Mouse (Mus musculus) kidney, embryonic 14.5 days (tissue): ENCODE results near the gene Pa2g4. TPM values are rescaled to one million over a fixed set of nuclear protein-coding genes. Genes with fewer than 3 reads are reported as not detected.

Experiments
- ATAC-seq: fragments of 200-750 bp; cut with Nextera tagmentation; 2 replicates; pipeline ENCODE4 v1.8.0; 2017; ENCODE audit warnings: moderate number of reproducible peaks, mild to moderate bottlenecking, moderate TSS enrichment, moderate library complexity; ENCODE audit not compliant: low FRiP score, low TSS enrichment
- H3K27ac ChIP-seq: fragments of 300-500 bp; sonication (generic); 2 replicates; pipeline ENCODE4 v1.5.1; 2014; ENCODE audit warnings: low read depth, mild to moderate bottlenecking, low read length, moderate library complexity, mixed read lengths
- H3K27me3 ChIP-seq: fragments of 300-500 bp; sonication (generic); 2 replicates; pipeline ENCODE4 v1.6.1; 2014; ENCODE audit warnings: mild to moderate bottlenecking, low read length; ENCODE audit not compliant: control insufficient read depth, insufficient read depth
- H3K36me3 ChIP-seq: fragments of 300-500 bp; sonication (generic); 2 replicates; pipeline ENCODE4 v1.6.1; 2014; ENCODE audit warnings: low read length, mixed read lengths; ENCODE audit not compliant: control insufficient read depth, insufficient read depth
- H3K4me1 ChIP-seq: fragments of 300-500 bp; sonication (generic); 2 replicates; pipeline ENCODE4 v1.6.1; 2014; ENCODE audit warnings: low read length, mixed read lengths; ENCODE audit not compliant: control insufficient read depth, insufficient read depth
- H3K4me2 ChIP-seq: fragments of 300-500 bp; sonication (generic); replicated peaks from 2 replicates; pipeline ENCODE4 v1.6.1; 2014; ENCODE audit warnings: low read depth, mild to moderate bottlenecking, low read length
- H3K4me3 ChIP-seq: fragments of 300-500 bp; sonication (generic); 2 replicates; pipeline ENCODE4 v1.5.1; 2014; ENCODE audit warnings: mild to moderate bottlenecking, low read length
- H3K9ac ChIP-seq: fragments of 300-500 bp; sonication (generic); 2 replicates; pipeline ENCODE4 v1.6.1; 2014; ENCODE audit warnings: low read depth, mild to moderate bottlenecking, low read length, moderate library complexity
- H3K9me3 ChIP-seq: fragments of 300-500 bp; sonication (generic); 2 replicates; pipeline ENCODE4 v1.6.1; 2016; ENCODE audit warnings: low read length; ENCODE audit not compliant: control insufficient read depth
- WGBS: fragments of 180-500 bp; shearing (Covaris S2); extraction: QIAGEN DNeasy Blood & Tissue Kit; methylation state at CpG from one replicate; pipeline ENCODE4 v1.1.7; 2014; 5-methylcytosine and 5-hydroxymethylcytosine counted together
- polyA plus RNA-seq: library from polyadenylated mRNA; unstranded; fragments of >200 nt; fragmentation: Nextera tagmentation; extraction: Ambion mirVana; gene quantifications from 2 replicates; pipeline ENCODE4 v1.2.1, GENCODE M21; 2014

Gene Pa2g4
- polyA plus RNA-seq, 1 experiment from 2014 or later = 254 TPM

DNA sequence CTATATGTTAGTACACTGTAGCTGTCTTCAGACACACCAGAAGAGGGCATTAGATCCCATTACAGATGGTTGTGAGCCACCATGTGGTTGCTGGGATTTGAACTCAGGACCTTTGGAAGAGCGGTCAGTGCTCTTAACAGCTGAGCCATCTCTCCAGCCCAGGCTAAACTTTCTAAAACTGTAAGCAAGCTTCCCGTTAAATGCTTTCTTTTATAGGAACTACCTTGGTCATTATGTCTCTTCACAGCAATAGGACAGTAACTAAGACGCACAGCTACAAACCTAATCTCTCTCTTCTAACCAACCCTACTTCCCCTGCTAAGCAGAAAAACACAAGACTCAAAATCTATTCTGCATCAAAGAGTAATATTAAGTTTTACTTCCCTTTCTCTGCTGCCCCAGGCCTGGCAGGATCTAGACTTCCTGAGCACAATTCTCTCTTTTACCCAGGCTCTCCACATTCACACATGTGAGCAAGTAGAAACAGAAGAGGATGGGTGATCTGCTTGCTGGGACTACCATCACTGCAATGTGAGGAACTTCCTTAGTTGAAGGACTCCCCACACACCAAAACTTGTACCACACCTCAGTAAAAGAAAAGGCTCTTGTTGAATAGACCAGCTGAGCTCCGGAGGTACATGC, 30.0 kb downstream of the Pa2g4 start:
- 79% methylated on average over 4 of the region's 4 CpGs for WGBS
- no peaks in the 10 kb centered on the region for H3K4me1 ChIP-seq
- peak overlapping the region; percentile 33 for H3K4me2 ChIP-seq
- ATAC-seq = no peak
- no peaks in the 10 kb centered on the region for H3K36me3 ChIP-seq
- H3K27ac ChIP-seq = peak overlapping the region; percentile 6; the same call in 1 of the 2 replicates
- no peaks in the 10 kb centered on the region for H3K9me3 ChIP-seq
- no peaks in the 10 kb centered on the region for H3K27me3 ChIP-seq
- no peak overlapping the region; the same call in 1 of the 2 replicates for H3K9ac ChIP-seq
- H3K4me3 ChIP-seq = peak overlapping the region; percentile 14; the same call in 1 of the 2 replicates

DNA sequence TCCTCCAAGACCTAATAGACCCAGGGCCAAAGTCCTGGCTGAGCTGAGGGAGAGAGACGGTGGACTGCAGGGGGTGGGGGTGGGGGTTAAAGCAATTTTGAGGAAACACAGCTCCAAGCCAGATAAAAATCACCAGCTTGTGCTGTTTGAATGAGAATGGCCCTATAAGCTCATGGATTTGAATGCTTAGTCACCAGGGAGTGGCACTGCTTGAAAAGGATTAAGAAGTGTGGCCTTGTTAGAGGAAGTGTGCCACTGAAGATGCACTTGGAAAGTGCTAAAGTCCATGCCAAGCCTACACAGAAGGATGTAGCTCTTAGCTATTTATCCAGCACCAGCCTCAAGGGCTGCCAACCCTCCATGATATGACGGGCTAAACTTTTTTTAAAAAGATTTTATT, 30.6 kb downstream of the Pa2g4 start:
- no peak overlapping the region for H3K4me2 ChIP-seq
- ATAC-seq = no peak
- no peak overlapping the region for H3K4me3 ChIP-seq
- no peak overlapping the region for H3K27ac ChIP-seq
- WGBS = 81% methylated on average over 2 of the region's 2 CpGs
- H3K9ac ChIP-seq = no peak overlapping the region
- no peaks in the 10 kb centered on the region for H3K27me3 ChIP-seq
- no peaks in the 10 kb centered on the region for H3K9me3 ChIP-seq
- H3K36me3 ChIP-seq = no peaks in the 10 kb centered on the region
- H3K4me1 ChIP-seq = no peaks in the 10 kb centered on the region

DNA sequence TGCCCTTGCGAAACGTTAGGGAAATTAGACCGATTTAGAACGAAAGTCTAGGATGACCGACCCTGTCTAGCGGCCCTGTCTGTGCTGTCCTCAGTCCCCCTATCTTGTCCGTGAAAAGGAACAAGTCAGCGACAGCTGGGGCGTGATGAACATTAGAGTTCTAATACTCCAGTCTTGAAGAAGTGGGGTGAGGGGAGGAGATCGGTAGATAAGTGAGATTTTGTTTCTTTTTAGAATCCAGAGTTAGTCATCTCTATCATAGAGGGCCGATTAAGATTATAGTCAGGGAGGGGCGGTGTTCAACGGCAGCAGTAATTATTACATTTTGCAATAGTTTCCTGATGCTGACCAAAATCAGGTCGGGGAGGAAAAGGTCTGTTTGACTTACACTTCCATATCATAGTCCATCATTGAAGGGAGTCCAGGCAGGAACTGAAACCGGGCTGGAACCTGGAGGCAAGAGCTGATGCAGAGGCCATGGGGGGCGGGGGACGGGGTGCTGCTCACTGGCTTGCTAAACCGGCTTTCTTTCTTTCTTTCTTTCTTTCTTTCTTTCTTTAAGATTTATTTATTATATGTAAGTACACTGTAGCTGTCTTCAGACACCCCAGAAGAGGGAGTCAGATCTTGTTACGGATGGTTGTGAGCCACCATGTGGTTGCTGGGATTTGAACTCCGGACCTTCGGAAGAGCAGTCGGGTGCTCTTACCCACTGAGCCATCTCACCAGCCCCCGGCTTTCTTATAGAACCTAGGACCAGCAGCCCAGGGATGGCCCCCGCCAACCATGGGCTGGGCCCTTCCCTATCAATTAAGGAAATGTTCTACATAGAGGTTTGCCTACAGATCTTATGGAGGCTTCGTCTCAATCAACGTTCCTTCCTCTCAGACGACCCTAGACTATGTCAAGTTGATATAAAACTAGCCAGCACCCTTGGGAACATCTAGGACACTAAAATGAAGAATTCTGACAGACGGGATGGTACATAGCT, 39.1 kb downstream of the Pa2g4 start:
- H3K27ac ChIP-seq = no peak overlapping the region; the same call in 1 of the 2 replicates
- 27% methylated on average over 28 of the region's 28 CpGs for WGBS
- peak overlapping the region; percentile 99 for H3K4me2 ChIP-seq
- H3K9ac ChIP-seq = 0 out of 2 replicates have a peak overlapping the region, but pooled peaks have one; percentile 28
- peaks cover 7% of the 10 kb centered on the region for H3K27me3 ChIP-seq
- no peaks in the 10 kb centered on the region; the same call in 1 of the 2 replicates for H3K36me3 ChIP-seq
- no peaks in the 10 kb centered on the region for H3K9me3 ChIP-seq
- H3K4me3 ChIP-seq = peak overlapping the region; percentile 70
- ATAC-seq = no peak
- 0 out of 2 replicates have a peak, but pooled peaks cover 8% of the 10 kb centered on the region for H3K4me1 ChIP-seq

DNA sequence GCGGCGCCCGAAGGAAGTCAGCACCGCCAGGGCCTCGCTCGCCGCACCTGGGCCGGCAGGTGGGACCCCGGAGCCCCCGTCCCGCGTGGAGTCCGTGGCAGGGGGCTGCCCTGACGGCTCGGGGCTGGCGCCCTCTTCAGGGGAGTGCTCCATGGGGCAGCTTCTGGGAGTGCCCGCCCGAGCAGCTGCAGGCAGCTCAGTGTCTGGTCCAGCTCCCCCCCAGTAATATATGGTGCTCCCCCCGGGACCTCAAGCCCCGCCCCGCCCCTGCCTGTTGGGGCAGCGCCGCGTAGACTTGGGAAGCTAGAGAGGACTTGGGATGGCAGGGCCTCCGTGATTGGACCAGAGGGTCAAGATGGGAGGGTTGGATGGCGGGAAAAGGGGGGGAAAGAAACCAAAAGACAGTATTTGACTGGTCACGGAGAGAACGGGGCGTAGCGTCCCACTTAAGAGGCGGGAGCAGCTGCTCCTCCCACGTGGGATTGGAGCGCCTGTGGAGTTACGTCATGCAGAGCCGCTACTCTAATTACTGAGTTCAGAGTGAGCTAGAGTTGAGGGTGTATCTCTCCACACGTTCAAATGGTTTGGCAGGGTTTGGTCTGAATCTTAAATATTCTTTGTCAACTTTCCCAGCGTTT, 40.0 kb downstream of the Pa2g4 start, which contains the start of gene Esyt1:
Gene Esyt1, minus strand, starts transcription at position 201 of the 638 bp plus-strand sequence.
- Histone ChIP-seq H3K4me1 (0 out of 2 replicates have a peak, but pooled peaks cover 8% of the 10 kb centered on the region), H3K9ac (peak within 1 kb of the TSS; percentile 61), H3K4me3 (peak within 1 kb of the TSS; percentile 70), H3K27me3 (peaks cover 7% of the 10 kb centered on the region), H3K27ac (peak within 1 kb of the TSS; percentile 18; the same call in 1 of the 2 replicates), H3K36me3 (no peaks in the 10 kb centered on the region; the same call in 1 of the 2 replicates), H3K4me2 (peak within 1 kb of the TSS; percentile 99), H3K9me3 (no peaks in the 10 kb centered on the region)
- peak; percentile 98 for ATAC-seq
- under 1% methylated on average over 37 of the region's 37 CpGs for WGBS

DNA sequence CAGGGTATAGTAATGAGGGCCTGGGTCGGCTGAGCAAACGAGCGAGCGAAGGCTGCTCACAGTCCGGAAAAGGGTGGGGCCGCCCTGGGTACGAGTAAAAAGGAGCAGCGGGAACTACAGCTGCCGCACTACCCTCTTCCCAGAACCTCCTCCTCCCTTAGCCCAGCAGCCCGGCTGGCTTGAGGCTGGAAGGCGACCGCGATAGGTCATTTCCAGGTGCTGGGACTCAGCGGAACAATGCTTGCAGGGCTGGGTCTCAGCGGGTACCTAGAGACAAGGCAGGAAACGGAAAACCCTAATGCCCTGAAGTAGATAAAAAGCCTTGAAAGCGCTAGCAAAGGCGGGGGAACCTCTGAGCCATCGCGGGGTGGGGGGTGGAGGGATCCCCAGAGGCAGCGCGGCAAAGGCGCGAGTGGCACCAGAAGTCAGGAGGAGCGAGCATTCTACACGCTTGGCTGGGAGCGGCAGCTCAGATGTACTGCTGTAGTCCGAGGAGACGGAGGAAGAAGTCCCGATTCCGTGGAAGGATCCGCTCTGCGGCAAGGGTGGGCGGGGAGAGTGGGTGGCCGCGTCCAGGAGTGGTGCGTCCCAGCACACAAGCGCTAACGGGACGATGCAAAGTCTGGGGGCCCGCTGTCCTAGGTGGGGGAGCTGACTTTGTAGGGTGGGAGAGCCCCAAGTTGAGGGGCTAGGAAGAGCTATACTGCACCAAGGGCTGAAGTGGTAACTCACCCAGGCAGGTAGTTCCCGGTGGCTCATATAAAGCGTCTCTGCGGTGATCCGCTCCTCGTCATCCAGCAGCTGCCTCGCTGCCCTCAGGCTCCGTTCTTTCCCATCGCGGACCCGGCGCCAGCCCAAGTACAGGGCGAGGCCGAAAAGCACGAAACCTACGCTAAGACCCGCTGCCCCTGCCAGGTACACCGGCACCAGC, 40.8 kb downstream of the Pa2g4 start:
- Histone ChIP-seq H3K9me3 (no peaks in the 10 kb centered on the region), H3K9ac (peak overlapping the region; percentile 61), H3K36me3 (no peaks in the 10 kb centered on the region; the same call in 1 of the 2 replicates), H3K4me2 (peak overlapping the region; percentile 99), H3K27me3 (peaks cover 7% of the 10 kb centered on the region), H3K4me1 (0 out of 2 replicates have a peak, but pooled peaks cover 8% of the 10 kb centered on the region), H3K27ac (peak overlapping the region; percentile 18; the same call in 1 of the 2 replicates), H3K4me3 (peak overlapping the region; percentile 70)
- peak; percentile 40 for ATAC-seq
- under 1% methylated on average over 58 of the region's 58 CpGs for WGBS

DNA sequence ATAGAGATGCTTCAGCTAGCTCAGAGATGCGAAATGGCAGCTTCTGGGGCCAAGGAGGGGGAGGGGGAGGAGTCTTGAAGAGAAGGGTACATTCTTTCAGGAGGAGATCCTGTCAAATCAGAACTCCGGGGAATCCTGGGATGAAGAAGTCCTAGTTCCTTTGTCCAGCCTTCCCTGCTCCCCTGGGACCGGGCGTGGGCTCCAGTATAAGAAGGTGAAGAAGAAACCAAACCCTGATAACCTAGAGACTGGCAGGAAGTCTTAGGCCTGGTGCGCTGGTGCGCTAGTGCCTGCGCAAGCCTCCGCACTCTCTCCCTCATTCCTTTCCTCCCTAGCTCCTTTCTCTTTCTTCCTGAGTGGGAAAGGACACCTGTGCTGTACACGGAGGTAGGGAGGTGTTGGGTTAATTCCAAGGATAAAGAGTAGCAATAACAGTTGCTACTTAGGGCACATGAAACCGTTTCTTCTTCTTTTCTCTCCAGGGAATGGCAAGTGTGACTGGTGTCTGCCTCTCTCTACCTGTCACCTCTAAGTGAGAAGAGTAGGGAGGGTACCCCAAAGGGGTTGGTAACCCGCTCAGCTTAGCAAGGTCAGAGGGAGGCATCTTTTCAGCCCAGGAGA, 41.6 kb downstream of the Pa2g4 start:
- Histone ChIP-seq H3K9me3 (no peaks in the 10 kb centered on the region), H3K36me3 (peaks cover 3% of the 10 kb centered on the region; the same call in 1 of the 2 replicates), H3K27me3 (peaks cover 7% of the 10 kb centered on the region), H3K4me3 (peak overlapping the region; percentile 70), H3K4me1 (0 out of 2 replicates have a peak, but pooled peaks cover 8% of the 10 kb centered on the region), H3K9ac (peak overlapping the region; percentile 61; the same call in 1 of the 2 replicates), H3K4me2 (peak overlapping the region; percentile 99), H3K27ac (no peak overlapping the region)
- WGBS = 7% methylated on average over 11 of the region's 11 CpGs
- ATAC-seq = no peak

DNA sequence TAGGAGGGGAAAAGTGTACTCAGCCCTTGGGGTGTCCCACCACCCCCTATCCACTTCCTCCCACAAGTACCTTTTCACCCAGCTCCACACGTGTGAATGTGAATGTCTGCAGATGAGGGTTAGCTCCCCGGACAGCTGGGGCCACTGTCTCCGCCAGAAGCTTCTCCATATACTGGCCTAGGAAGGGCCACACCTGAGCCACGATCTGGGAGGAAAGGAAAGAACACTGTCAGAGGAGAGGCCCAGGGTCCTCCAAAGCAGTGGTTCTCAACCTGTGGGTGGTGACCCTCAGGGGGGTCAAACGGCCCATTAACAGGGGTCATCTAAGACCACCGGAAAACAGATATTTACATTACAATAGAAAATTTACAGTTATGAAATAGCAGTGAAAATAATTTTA, 43.4 kb downstream of the Pa2g4 start:
- WGBS = 80% methylated on average over 6 of the region's 6 CpGs
- H3K27me3 ChIP-seq = peaks cover 7% of the 10 kb centered on the region
- no peak overlapping the region for H3K4me3 ChIP-seq

More for the DNA sequence above, 43.4 kb downstream of the Pa2g4 start:
- Histone ChIP-seq H3K27ac (no peak overlapping the region), H3K4me1 (0 out of 2 replicates have a peak, but pooled peaks cover 8% of the 10 kb centered on the region), H3K9ac (no peak overlapping the region), H3K4me2 (no peak overlapping the region), H3K36me3 (peaks cover 6% of the 10 kb centered on the region; the same call in 1 of the 2 replicates), H3K9me3 (no peaks in the 10 kb centered on the region)
- ATAC-seq = no peak
